Mouse (Mus musculus) retina, postnatal 1 day (tissue): ENCODE results near the gene Clec3a.

Source experiments
- DNase-seq: peaks from one replicate; pipeline ENCODE4 v3.0.0-alpha.2; 2012

The Clec3a gene

GRCm38 (mm10) chr8:114417786-114418185 is at the start of gene Clec3a:
Gene Clec3a (plus strand): TSS chr8:114418086.
- DNase-seq = no peak

GRCm38 (mm10) chr8:114369038-114369976 is 48.6 kb upstream of the Clec3a start:
- DNase-seq = peak; percentile 81

- no peak for DNase-seq
These were observed 43.5 kb upstream of the Clec3a start for GRCm38 (mm10) chr8:114374390-114374789.

- no peak for DNase-seq
These were observed 33.7 kb upstream of the Clec3a start for GRCm38 (mm10) chr8:114384189-114384588.

GRCm38 (mm10) chr8:114387494-114387893 is 30.4 kb upstream of the Clec3a start:
- DNase-seq = no peak

- DNase-seq = peak; percentile 26
These were observed 27.2 kb upstream of the Clec3a start for GRCm38 (mm10) chr8:114390465-114391254.

GRCm38 (mm10) chr8:114398326-114398725 is 19.6 kb upstream of the Clec3a start:
- no peak for DNase-seq

- no peak for DNase-seq
These were observed 18.6 kb upstream of the Clec3a start for GRCm38 (mm10) chr8:114399273-114399672.

GRCm38 (mm10) chr8:114401679-114402078 is 16.2 kb upstream of the Clec3a start:
- DNase-seq = peak; percentile 7

- no peak for DNase-seq
These were observed 6.5 kb upstream of the Clec3a start for GRCm38 (mm10) chr8:114411421-114411820.

GRCm38 (mm10) chr8:114418486-114418885 is 600 bp downstream of the Clec3a start:
- no peak for DNase-seq

- no peak for DNase-seq
These were observed 1.0 kb downstream of the Clec3a start for GRCm38 (mm10) chr8:114418904-114419303.

- no peak for DNase-seq
These were observed 3.7 kb downstream of the Clec3a start for GRCm38 (mm10) chr8:114421544-114421943.

- DNase-seq = peak; percentile 68
These were observed 20.4 kb downstream of the Clec3a start for GRCm38 (mm10) chr8:114438236-114438635.

GRCm38 (mm10) chr8:114439334-114440204 is 21.7 kb downstream of the Clec3a start, which contains the start of gene Wwox:
Gene Wwox (plus strand): TSS chr8:114439655.
- DNase-seq = peak; percentile 99

- DNase-seq = no peak
These were observed 22.3 kb downstream of the Clec3a start for GRCm38 (mm10) chr8:114440205-114440589.

- DNase-seq = peak; percentile 72
These were observed 23.7 kb downstream of the Clec3a start for GRCm38 (mm10) chr8:114441616-114442015.

- no peak for DNase-seq
These were observed 29.0 kb downstream of the Clec3a start for GRCm38 (mm10) chr8:114446884-114447283.

GRCm38 (mm10) chr8:114452278-114452677 is 34.4 kb downstream of the Clec3a start:
- no peak for DNase-seq

GRCm38 (mm10) chr8:114452781-114453221 is 34.9 kb downstream of the Clec3a start:
- peak; percentile 93 for DNase-seq

- DNase-seq = no peak
These were observed 37.4 kb downstream of the Clec3a start for GRCm38 (mm10) chr8:114455302-114455701.

GRCm38 (mm10) chr8:114455953-114456352 is 38.1 kb downstream of the Clec3a start:
- DNase-seq = no peak
